Mouse (Mus musculus) lung, postnatal 14 days (tissue): ENCODE results near the gene Hesx1.

Source experiments
- DNase-seq: peaks from one replicate; pipeline ENCODE4 v3.0.0; 2021

Gene Hesx1

GRCm38 (mm10) chr14:27017936-27018335 is 23.7 kb downstream of the Hesx1 start:
- no peak for DNase-seq

- peak; percentile 26 for DNase-seq
These were observed 25.6 kb downstream of the Hesx1 start for GRCm38 (mm10) chr14:27019850-27020249.

- peak; percentile 68 for DNase-seq
These were observed 28.7 kb downstream of the Hesx1 start for GRCm38 (mm10) chr14:27022876-27023275.

GRCm38 (mm10) chr14:27024664-27025063 is 30.4 kb downstream of the Hesx1 start:
- DNase-seq, result no peak

GRCm38 (mm10) chr14:27029771-27030173 is 35.6 kb downstream of the Hesx1 start:
- DNase-seq, result peak; percentile 46

- DNase-seq, result peak; percentile 87
These were observed 36.9 kb downstream of the Hesx1 start for GRCm38 (mm10) chr14:27031142-27031541.

GRCm38 (mm10) chr14:27037513-27037912 is 43.3 kb downstream of the Hesx1 start:
- no peak for DNase-seq

GRCm38 (mm10) chr14:27038783-27039182 is 44.6 kb downstream of the Hesx1 start, which contains the start of gene Il17rd:
TSS of gene Il17rd (plus strand) at chr14:27038941.
- DNase-seq, result peak; percentile 92

- DNase-seq, result peak; percentile 61
These were observed 45.3 kb downstream of the Hesx1 start for GRCm38 (mm10) chr14:27039281-27040248.

- DNase-seq, result no peak
These were observed 46.2 kb downstream of the Hesx1 start for GRCm38 (mm10) chr14:27040451-27040850.

GRCm38 (mm10) chr14:27042280-27042983 is 48.2 kb downstream of the Hesx1 start:
- no peak for DNase-seq

- no peak for DNase-seq
These were observed 49.2 kb downstream of the Hesx1 start for GRCm38 (mm10) chr14:27043416-27043815.

GRCm38 (mm10) chr14:27044221-27044966 is 50.2 kb downstream of the Hesx1 start:
- DNase-seq, result no peak

GRCm38 (mm10) chr14:27044967-27045361 is 50.7 kb downstream of the Hesx1 start:
- DNase-seq, result peak; percentile 57

GRCm38 (mm10) chr14:27048231-27048956 is 54.2 kb downstream of the Hesx1 start:
- no peak for DNase-seq

GRCm38 (mm10) chr14:27050043-27050442 is 55.8 kb downstream of the Hesx1 start:
- DNase-seq, result no peak

GRCm38 (mm10) chr14:27050560-27051510 is 56.6 kb downstream of the Hesx1 start:
- DNase-seq, result no peak

GRCm38 (mm10) chr14:27051511-27051895 is 57.3 kb downstream of the Hesx1 start:
- no peak for DNase-seq
